Mouse (Mus musculus) cerebellum, adult 11-12 months (tissue): Measurements from ENCODE around the gene Slc7a5.

Experiments used
- DNase-seq: peaks from one replicate; pipeline ENCODE4 v3.0.0; 2022

Slc7a5 gene

GRCm38 (mm10) chr8:121906542-121907512 lies 667 bp downstream of the Slc7a5 start:
- DNase-seq = no peak

- no peak for DNase-seq
Observed at GRCm38 (mm10) chr8:121905864-121906263, 1.6 kb downstream of the Slc7a5 start.

- DNase-seq = no peak
Observed at GRCm38 (mm10) chr8:121905420-121905819, 2.1 kb downstream of the Slc7a5 start.

GRCm38 (mm10) chr8:121904999-121905398 lies 2.5 kb downstream of the Slc7a5 start:
- no peak for DNase-seq

- peak; percentile 76 for DNase-seq
Observed at GRCm38 (mm10) chr8:121903977-121904376, 3.5 kb downstream of the Slc7a5 start.

GRCm38 (mm10) chr8:121901498-121902236 lies 5.8 kb downstream of the Slc7a5 start:
- DNase-seq = no peak

GRCm38 (mm10) chr8:121899180-121900044 lies 8.1 kb downstream of the Slc7a5 start:
- no peak for DNase-seq

GRCm38 (mm10) chr8:121898401-121898931 lies 9.0 kb downstream of the Slc7a5 start:
- DNase-seq = peak; percentile 73

- DNase-seq = no peak
Observed at GRCm38 (mm10) chr8:121897871-121898381, 9.6 kb downstream of the Slc7a5 start.

- DNase-seq = no peak
Observed at GRCm38 (mm10) chr8:121897205-121897604, 10.3 kb downstream of the Slc7a5 start.

- no peak for DNase-seq
Observed at GRCm38 (mm10) chr8:121896476-121897145, 10.9 kb downstream of the Slc7a5 start.

- DNase-seq = no peak
Observed at GRCm38 (mm10) chr8:121895910-121896309, 11.6 kb downstream of the Slc7a5 start.

- DNase-seq = no peak
Observed at GRCm38 (mm10) chr8:121892875-121893274, 14.6 kb downstream of the Slc7a5 start.

GRCm38 (mm10) chr8:121889810-121890785 lies 17.4 kb downstream of the Slc7a5 start:
- no peak for DNase-seq

- DNase-seq = no peak
Observed at GRCm38 (mm10) chr8:121889317-121889716, 18.2 kb downstream of the Slc7a5 start.

GRCm38 (mm10) chr8:121887547-121887946 lies 19.9 kb downstream of the Slc7a5 start:
- no peak for DNase-seq

GRCm38 (mm10) chr8:121885433-121885832 lies 22.1 kb downstream of the Slc7a5 start:
- DNase-seq = no peak

GRCm38 (mm10) chr8:121885001-121885400 lies 22.5 kb downstream of the Slc7a5 start:
- no peak for DNase-seq

GRCm38 (mm10) chr8:121884181-121884580 lies 23.3 kb downstream of the Slc7a5 start:
- DNase-seq = no peak

- DNase-seq = no peak
Observed at GRCm38 (mm10) chr8:121881921-121882320, 25.6 kb downstream of the Slc7a5 start.
